Mouse (Mus musculus): ENCODE measurements at regions not wholly inside any gene's neighbourhood (a gene's known extent, or its start where the extent isn't known, plus 50 kb on each side); places are given as distances from the start of the nearest gene placed in this dataset.
A peak's percentile ranks its signal among the peaks of the same experiment; 100 is the strongest.

DNA sequence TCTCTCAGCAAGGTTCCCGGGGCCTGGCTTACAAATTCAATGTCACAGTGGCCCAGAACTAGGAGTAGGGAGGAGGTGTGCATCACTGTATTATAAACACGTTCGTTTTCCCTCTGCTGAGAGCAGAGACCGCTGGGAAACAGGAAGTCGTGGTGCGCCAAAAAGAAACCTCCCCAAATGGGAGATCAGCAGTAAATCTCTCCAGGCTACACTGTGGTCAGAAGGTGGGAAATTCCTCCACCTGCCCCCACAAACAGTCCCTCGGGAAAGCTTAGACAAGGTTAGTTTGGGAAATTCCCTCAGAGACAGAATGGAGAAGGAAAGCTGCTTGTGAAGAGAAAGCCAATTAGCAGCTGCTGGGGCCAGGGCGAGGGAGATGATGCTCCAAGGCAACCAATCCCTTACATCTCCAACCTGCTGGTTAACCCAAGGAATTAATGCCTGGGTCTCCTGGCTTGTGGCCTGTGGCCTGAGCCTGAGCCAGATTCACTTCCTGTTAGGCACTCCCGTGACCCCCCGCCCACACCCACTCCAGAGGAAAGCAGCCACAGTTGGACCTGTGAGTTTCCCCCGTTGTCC lies 57.2 kb upstream of the Peli1 start:
- TF ChIP-seq CTCF (IDR thresholded peaks at IDR 0.05; ENCODE audit: control insufficient read depth, insufficient read depth, low read length): no peak
- TF ChIP-seq POLR2A (IDR thresholded peaks at IDR 0.05; ENCODE audit: borderline replicate concordance, control insufficient read depth, low read depth, low read length): no peak
- Histone ChIP-seq H3K27ac (ENCODE audit: control insufficient read depth, insufficient read depth, low read depth, low read length, poor library complexity) (peak overlapping the region; percentile 52), H3K4me3 (replicated peaks; ENCODE audit: control insufficient read depth, low read depth, low read length) (peak overlapping the region; percentile 37), H3K4me1 (ENCODE audit: control insufficient read depth, insufficient read depth, low read length) (no peaks in the 10 kb centered on the region)
- WGBS: 10% methylated on average over 11 of the region's 11 CpGs

GRCm38 (mm10) chr11:21036161-21036916 lies 54.8 kb upstream of the Peli1 start:
- no peak for TF ChIP-seq CTCF (IDR thresholded peaks at IDR 0.05; ENCODE audit: control insufficient read depth, insufficient read depth, low read length)
- no peak for TF ChIP-seq POLR2A (IDR thresholded peaks at IDR 0.05; ENCODE audit: borderline replicate concordance, control insufficient read depth, low read depth, low read length)
- Histone ChIP-seq H3K4me3 (replicated peaks; ENCODE audit: control insufficient read depth, low read depth, low read length) (no peak overlapping the region), H3K4me1 (ENCODE audit: control insufficient read depth, insufficient read depth, low read length) (no peaks in the 10 kb centered on the region), H3K27ac (ENCODE audit: control insufficient read depth, insufficient read depth, low read depth, low read length, poor library complexity) (no peak overlapping the region)
- 75% methylated on average over 7 of the region's 7 CpGs for WGBS

DNA sequence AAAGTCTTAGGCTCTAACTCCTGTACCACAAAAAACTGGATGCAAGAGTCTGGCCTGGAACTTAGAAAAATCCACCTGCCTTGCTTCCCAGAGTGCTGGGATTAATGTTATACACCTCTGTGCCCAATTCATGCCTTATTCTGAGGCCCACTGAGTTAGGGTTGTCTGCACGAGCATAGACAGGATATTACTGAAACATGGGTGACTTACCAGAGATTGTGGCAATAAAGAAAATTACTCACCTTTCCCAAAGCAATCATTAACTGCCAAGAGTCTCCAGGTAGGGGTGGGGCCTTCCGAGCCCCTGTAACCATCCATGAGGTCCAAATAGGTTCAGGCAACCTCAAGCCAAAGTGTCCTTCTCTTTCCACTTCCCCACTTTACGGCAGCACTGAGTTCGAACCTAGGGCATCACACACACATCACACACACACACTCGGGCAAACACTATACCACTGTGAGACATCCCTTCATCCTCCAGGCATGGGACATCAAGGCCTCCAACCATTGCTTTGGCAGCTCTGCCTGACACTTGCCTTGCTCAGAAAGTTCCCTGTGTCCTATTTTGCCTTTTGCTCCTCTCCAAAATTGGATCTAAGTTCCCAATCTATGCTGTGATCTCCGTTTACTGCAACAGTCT lies 53.7 kb upstream of the Peli1 start:
- no peak overlapping the region for H3K27ac ChIP-seq (ENCODE audit: control insufficient read depth, insufficient read depth, low read depth, low read length, poor library complexity)
- H3K4me3 ChIP-seq (replicated peaks; ENCODE audit: control insufficient read depth, low read depth, low read length): no peak overlapping the region
- WGBS: 70% methylated on average over 6 of the region's 6 CpGs
- H3K4me1 ChIP-seq (ENCODE audit: control insufficient read depth, insufficient read depth, low read length): no peaks in the 10 kb centered on the region
- TF ChIP-seq POLR2A (IDR thresholded peaks at IDR 0.05; ENCODE audit: borderline replicate concordance, control insufficient read depth, low read depth, low read length): no peak
- TF ChIP-seq CTCF (IDR thresholded peaks at IDR 0.05; ENCODE audit: control insufficient read depth, insufficient read depth, low read length): no peak

DNA sequence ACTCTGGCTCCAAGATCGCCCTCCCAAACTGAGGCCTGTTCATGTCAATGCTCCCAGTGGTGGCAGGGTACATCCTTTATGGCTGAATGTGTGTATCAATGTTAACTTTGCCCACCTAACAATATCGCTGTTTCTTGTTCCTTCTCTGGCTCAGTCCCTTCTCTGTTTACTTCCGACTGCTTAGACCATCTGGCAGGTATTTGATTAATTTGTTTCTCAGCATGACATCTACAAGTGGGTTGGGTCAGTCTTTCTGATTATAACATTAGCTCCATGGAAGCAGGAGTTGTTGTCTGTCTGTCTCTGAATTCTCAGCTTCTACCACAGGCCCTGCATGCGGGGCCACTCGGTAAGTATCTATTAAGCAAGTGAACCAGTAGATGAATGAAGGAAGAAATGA lies 49.9 kb upstream of the Peli1 start:
- H3K4me1 ChIP-seq (ENCODE audit: control insufficient read depth, insufficient read depth, low read length): no peaks in the 10 kb centered on the region; the same call in 1 of the 2 replicates
- TF ChIP-seq CTCF (IDR thresholded peaks at IDR 0.05; ENCODE audit: control insufficient read depth, insufficient read depth, low read length) (no peak), POLR2A (IDR thresholded peaks at IDR 0.05; ENCODE audit: borderline replicate concordance, control insufficient read depth, low read depth, low read length) (no peak)
- no peak overlapping the region for H3K27ac ChIP-seq (ENCODE audit: control insufficient read depth, insufficient read depth, low read depth, low read length, poor library complexity)
- 84% methylated on average over 5 of the region's 5 CpGs for WGBS
- no peak overlapping the region for H3K4me3 ChIP-seq (replicated peaks; ENCODE audit: control insufficient read depth, low read depth, low read length)

All from bone marrow, adult 2 months (tissue).